Mouse (Mus musculus): ENCODE measurements around the gene Lgr4.

DNA sequence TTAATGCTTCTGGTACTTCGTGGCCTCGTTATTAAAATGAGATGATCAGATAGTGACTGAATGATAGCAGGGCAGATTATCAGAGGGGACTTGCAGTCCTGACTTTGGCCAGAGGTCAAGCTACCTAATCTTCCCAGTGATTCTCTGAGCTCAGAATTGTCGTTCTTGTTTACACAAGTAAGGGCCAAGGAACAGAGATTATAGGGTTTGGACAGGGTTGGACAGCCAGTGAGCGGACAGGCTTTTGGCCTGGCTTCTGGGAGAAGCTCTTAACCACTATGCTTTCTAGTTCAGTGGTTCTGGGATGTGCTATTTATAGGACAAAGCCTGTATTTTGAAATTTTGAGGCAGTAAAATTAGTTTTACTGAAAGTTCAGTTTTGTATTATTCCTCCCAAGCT, 39.3 kb downstream of the Lgr4 start:
- TF ChIP-seq TAL1 (IDR thresholded peaks at IDR 0.05; ENCODE audit: low read length) (no peak), GATA1 (IDR thresholded peaks at IDR 0.05; ENCODE audit: low read length) (no peak)
